ENCODE assay signal across 12 mouse cellular contexts in the genomic region with DNA sequence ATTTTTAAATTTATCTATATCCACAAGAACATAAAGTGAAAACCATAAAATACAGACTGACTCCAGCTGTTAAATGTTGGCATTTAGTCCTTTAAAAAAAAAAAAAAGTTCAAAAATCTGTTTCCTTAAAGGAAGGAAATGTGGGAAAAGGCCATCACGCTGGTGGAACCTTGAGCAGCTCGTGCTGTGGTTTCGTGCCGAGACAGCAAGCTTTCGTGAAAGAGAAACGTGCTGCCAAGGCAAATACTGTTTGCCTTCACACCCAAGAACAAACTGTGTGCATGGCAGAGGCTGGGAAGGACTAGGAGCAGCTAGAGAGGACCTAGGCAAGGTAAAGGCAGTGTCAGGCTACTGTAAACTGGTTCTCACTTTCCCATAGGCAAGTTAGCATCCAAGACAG.
DNase-seq lines count a peak whose midpoint lies in the region; ATAC-seq and TF ChIP-seq lines count a peak whose summit lies in the region.
"Had no signal": no experiment of that assay in that cellular context is flagged by ENCODE, and none has a peak within 500 bp of the region (broad histone marks: within the 10 kb centered on the region; RNA-seq: fewer than 3 reads in every experiment).

No protein-coding gene starts in this region.

- H3K4me3 ChIP-seq in heart, adult 2 months, result no peak overlapping the region
- no peak overlapping the region for H3K4me3 ChIP-seq in stomach, embryonic 16.5 days (replicated peaks; ENCODE audit: low read length)
- no peak overlapping the region for H3K4me3 ChIP-seq in midbrain, embryonic 14.5 days (replicated peaks; ENCODE audit: low read depth, low read length)
- H3K4me3 ChIP-seq in midbrain, embryonic 16.5 days (ENCODE audit: low read depth, low read length), result no peak overlapping the region
- H3K4me3 ChIP-seq: neural tube, embryonic 15.5 days had no signal

- no peaks in the 10 kb centered on the region for H3K27me3 ChIP-seq in heart, adult 2 months (ENCODE audit: control insufficient read depth, insufficient read depth, low read length)
- H3K27me3 ChIP-seq in stomach, embryonic 16.5 days (ENCODE audit: control insufficient read depth, insufficient read depth, low read length), result no peaks in the 10 kb centered on the region
- H3K27me3 ChIP-seq in midbrain, embryonic 14.5 days (ENCODE audit: control insufficient read depth, insufficient read depth, low read length), result no peaks in the 10 kb centered on the region
- H3K27me3 ChIP-seq in midbrain, embryonic 16.5 days (ENCODE audit: control insufficient read depth, insufficient read depth, low read depth, low read length), result no peaks in the 10 kb centered on the region
- H3K27me3 ChIP-seq: neural tube, embryonic 15.5 days had no signal

- no peak overlapping the region for H3K9ac ChIP-seq in heart, adult 2 months (ENCODE audit: low read depth, low read length)
- H3K9ac ChIP-seq in stomach, embryonic 16.5 days (ENCODE audit: low read length), result peak overlapping the region; percentile 26; the same call in 1 of the 2 replicates
- H3K9ac ChIP-seq in midbrain, embryonic 14.5 days (replicated peaks; ENCODE audit: low read length), result no peak overlapping the region
- H3K9ac ChIP-seq in midbrain, embryonic 16.5 days (ENCODE audit: low read depth, low read length), result no peak overlapping the region
- H3K9ac ChIP-seq: liver, embryonic 14.5 days; neural tube, embryonic 15.5 days had no signal

- H3K27ac ChIP-seq in heart, adult 2 months, result no peak overlapping the region
- peak overlapping the region; percentile 73 for H3K27ac ChIP-seq in stomach, embryonic 16.5 days (ENCODE audit: low read length)
- H3K27ac ChIP-seq in midbrain, embryonic 14.5 days (replicated peaks; ENCODE audit: low read depth, low read length), result no peak overlapping the region
- H3K27ac ChIP-seq in midbrain, embryonic 16.5 days (ENCODE audit: low read length), result no peak overlapping the region
- H3K27ac ChIP-seq: liver, embryonic 14.5 days; neural tube, embryonic 15.5 days had no signal

- H3K4me1 ChIP-seq in heart, adult 2 months (ENCODE audit: control insufficient read depth, insufficient read depth, low read length), result peaks cover 13% of the 10 kb centered on the region
- peaks cover 25% of the 10 kb centered on the region for H3K4me1 ChIP-seq in stomach, embryonic 16.5 days (ENCODE audit: control insufficient read depth, insufficient read depth, low read length)
- H3K4me1 ChIP-seq in midbrain, embryonic 14.5 days (ENCODE audit: control insufficient read depth, insufficient read depth, low read length), result peaks cover 6% of the 10 kb centered on the region; the same call in 1 of the 2 replicates
- H3K4me1 ChIP-seq in midbrain, embryonic 16.5 days (ENCODE audit: control insufficient read depth, insufficient read depth, low read length), result peaks cover 5% of the 10 kb centered on the region

- DNase-seq in heart, adult 2 months, result peak; percentile 36 to 38
- DNase-seq in heart, postnatal 25 days (ENCODE audit: low spot score), result no peak
- DNase-seq in right cerebral cortex, adult 18-20 months, result peak; percentile 15
- DNase-seq in right cerebral cortex, adult 2 months (ENCODE audit: low spot score in 2 of 2), result no peak
- DNase-seq in kidney, postnatal 10 days, result peak; percentile 36
- DNase-seq in midbrain, embryonic 14.5 days, result no peak
- DNase-seq: cerebellum, postnatal 36 days had no signal

- 0 out of 2 replicates have a peak overlapping the region, but pooled peaks have one; percentile 13 for H3K4me2 ChIP-seq in stomach, embryonic 16.5 days (ENCODE audit: low read depth, low read length)
- H3K4me2 ChIP-seq in midbrain, embryonic 14.5 days (ENCODE audit: low read length), result no peak overlapping the region
- H3K4me2 ChIP-seq in midbrain, embryonic 16.5 days (ENCODE audit: low read length), result no peak overlapping the region
- H3K4me2 ChIP-seq: neural tube, embryonic 15.5 days had no signal

- intact Hi-C loops in heart, adult 2 months (cut with DNase I), result loop anchor here (5.0 kb wide), 2 partner anchors 40 to 105 kb away; no protein-coding TSS in a partner anchor
- intact Hi-C loops in heart, postnatal 25 days (cut with DNase I), result no loop called here

- H3K79me2 ChIP-seq in heart, adult 2 months (replicated peaks; ENCODE audit: control insufficient read depth, insufficient read depth, low read length), result no peaks in the 10 kb centered on the region

- TF ChIP-seq POLR2A in heart, adult 2 months (IDR thresholded peaks at IDR 0.05; ENCODE audit: insufficient read depth, low read depth, low read length), result no peak

- H3K36me3 ChIP-seq in heart, adult 2 months (ENCODE audit: control insufficient read depth, insufficient read depth, low read length), result peaks cover 5% of the 10 kb centered on the region
- H3K36me3 ChIP-seq in stomach, embryonic 16.5 days (ENCODE audit: control insufficient read depth, insufficient read depth, low read length), result no peaks in the 10 kb centered on the region
- no peaks in the 10 kb centered on the region for H3K36me3 ChIP-seq in midbrain, embryonic 14.5 days (ENCODE audit: control insufficient read depth, insufficient read depth, low read length)
- H3K36me3 ChIP-seq in midbrain, embryonic 16.5 days (ENCODE audit: control insufficient read depth, insufficient read depth, low read length), result no peaks in the 10 kb centered on the region
- H3K36me3 ChIP-seq: neural tube, embryonic 15.5 days had no signal

- WGBS in heart, adult 2 months, result 42% methylated on average over 6 of the region's 6 CpGs
- WGBS in stomach, embryonic 16.5 days, result 14% methylated on average over 6 of the region's 6 CpGs
- 76% methylated on average over 6 of the region's 6 CpGs for WGBS in midbrain, embryonic 14.5 days
- WGBS in midbrain, embryonic 16.5 days, result 71% methylated on average over 6 of the region's 6 CpGs

- no peaks in the 10 kb centered on the region for H3K9me3 ChIP-seq in stomach, embryonic 16.5 days (replicated peaks; ENCODE audit: control insufficient read depth, low read length)
- no peaks in the 10 kb centered on the region for H3K9me3 ChIP-seq in midbrain, embryonic 14.5 days (ENCODE audit: control insufficient read depth, low read length)
- H3K9me3 ChIP-seq in midbrain, embryonic 16.5 days (replicated peaks; ENCODE audit: control insufficient read depth, low read length, poor library complexity, severe bottlenecking), result no peaks in the 10 kb centered on the region
- H3K9me3 ChIP-seq: neural tube, embryonic 15.5 days had no signal

- no peak for TF ChIP-seq EP300 in heart, adult 2 months (IDR thresholded peaks at IDR 0.05; ENCODE audit: insufficient read depth, low read depth, low read length)

- TF ChIP-seq CTCF in heart, adult 2 months (IDR thresholded peaks at IDR 0.05), result no peak

- ATAC-seq in stomach, embryonic 16.5 days (ENCODE audit: insufficient read depth, low FRiP score), result peak; percentile 72; the same call in 1 of the 2 replicates
- ATAC-seq in midbrain, embryonic 14.5 days (ENCODE audit: low FRiP score, low TSS enrichment), result no peak
- ATAC-seq in midbrain, embryonic 16.5 days, result no peak
- ATAC-seq: activated CD4-positive, CD25-positive, alpha-beta regulatory T cell, adult 4 months had no signal

Comparison
In these comparisons a context has a peak if more than half of its experiments do, and no peak if none do; other contexts are left out.
1. DNase-seq: peak in heart, adult 2 months (2 of 2), right cerebral cortex, adult 18-20 months (single experiment) and kidney, postnatal 10 days (single experiment); none in heart, postnatal 25 days (single experiment), right cerebral cortex, adult 2 months (0 of 2) and midbrain, embryonic 14.5 days (single experiment).